Mouse (Mus musculus): ENCODE data around the gene Rhoa.
"Not testable (repeated sequence)": the region's sequence is repeated elsewhere in the genome, so short reads cannot be mapped to it uniquely, and the experiment has no call there.

The Rhoa gene

DNA sequence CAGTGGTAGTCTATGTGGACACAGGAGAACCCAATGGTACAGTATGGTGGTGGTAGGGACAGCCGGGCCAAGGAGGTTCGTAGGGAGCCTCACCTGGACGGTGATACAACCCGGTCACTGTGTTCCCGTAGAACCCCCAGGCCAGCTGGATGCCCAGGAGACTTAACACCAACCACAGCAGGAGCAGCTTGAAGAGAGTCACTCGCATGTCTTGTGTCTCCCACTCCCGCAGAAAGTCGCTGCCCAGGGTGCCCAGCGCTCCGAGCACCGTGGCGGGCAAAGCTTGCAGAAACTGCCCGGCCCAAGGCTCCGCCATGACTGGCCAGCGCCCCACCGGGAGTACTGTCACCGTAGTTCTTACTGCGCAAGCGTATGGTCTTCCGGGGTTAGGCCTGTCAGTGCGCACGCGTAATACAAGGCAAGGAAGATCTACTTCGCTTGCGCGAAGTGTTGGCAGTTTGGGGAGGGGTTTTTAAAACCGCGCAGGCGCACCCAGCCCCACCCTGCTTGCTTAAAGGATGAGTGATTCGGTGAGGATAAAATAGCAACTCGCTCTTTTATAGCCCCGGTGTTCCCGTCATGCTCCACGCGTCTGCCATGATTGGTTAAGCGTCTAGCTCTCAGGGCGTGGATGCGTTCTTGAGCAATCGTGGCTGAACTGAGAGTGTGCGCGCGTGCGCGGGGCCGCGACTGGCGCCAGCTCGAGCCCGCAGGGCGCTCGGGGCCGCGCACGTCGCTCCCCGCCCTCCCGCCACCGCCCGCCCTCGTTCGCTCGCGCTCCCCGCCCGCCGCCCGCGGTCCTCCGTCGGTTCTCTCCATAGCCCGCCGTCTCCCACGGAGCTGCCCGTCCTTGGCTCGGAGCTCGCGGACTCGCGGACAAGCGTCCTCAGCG is at the start of gene Rhoa, which contains the start of gene Tcta:
Gene Rhoa (plus strand): TSS at position 501 of the 892 bp plus-strand sequence.
Gene Tcta (minus strand): TSS at position 532 of the 892 bp plus-strand sequence.
- DNase-seq (ENCODE audit: low read depth, low spot score), result peak; percentile 100

DNA sequence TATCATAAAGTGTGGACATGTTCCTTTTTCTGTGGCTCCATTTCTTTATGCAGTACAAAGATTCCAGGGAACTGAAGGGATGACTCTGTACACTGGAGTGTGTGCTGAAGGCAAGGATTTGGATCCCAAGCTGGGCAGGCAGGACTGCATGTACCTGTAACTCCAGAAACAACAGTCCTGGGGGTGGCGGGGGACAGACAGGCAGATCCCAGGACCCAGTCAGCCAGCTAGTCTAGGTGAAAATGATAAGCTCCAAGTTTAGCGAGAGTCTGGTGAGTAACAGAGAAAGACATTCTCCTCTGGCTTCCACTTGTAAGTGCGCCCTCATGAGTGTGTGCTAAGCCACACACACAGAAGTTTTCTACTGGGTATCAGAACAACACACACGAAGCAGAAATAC is 45.4 kb upstream of the Rhoa start:
- DNase-seq (ENCODE audit: low read depth, low spot score), result no peak

DNA sequence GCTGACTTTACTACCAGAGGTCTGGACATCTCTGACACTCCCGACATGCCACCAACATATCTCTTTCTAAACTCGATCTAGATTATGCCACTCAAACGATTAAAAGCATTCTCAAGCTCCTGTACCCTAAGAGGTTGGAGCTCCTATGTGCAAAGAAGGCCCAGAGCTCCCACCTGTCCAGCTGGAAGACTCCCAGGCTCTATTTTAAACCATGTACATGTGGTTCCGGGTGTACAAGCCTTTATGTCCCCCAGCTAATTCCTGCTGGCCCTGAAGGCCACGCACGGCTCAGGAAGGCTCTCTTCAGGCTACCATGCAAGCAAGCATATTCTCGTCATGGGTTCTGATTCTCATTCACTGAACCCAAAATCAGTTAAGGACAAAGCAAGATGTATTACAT is 44.1 kb upstream of the Rhoa start:
- DNase-seq (ENCODE audit: low read depth, low spot score), result no peak

DNA sequence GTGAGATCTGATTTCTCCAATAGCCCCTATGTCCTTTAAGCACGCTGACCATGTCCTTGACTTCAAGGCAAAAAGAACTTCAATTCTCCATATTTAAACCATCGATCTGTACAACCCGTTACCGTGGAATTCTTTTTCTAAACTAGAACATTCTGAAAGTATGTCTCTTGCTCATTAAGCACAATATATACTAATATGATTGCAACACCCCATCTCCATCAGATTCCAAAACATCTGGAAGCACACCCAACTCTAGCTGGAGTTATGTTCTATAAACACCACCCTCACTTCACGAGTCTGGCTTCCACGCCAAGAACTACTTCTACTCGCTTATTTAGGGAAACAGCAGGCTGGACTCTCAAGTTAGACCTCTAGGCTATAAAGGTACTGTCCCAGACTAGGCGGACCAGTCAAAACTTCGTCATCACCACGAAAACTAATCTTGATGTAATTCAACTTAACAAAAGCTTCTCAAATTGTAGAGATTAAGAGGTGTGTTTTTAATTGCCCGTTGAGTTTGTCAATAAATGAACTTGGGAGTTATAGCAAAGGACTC is 43.4 kb upstream of the Rhoa start:
- no peak for DNase-seq (ENCODE audit: low read depth, low spot score)

DNA sequence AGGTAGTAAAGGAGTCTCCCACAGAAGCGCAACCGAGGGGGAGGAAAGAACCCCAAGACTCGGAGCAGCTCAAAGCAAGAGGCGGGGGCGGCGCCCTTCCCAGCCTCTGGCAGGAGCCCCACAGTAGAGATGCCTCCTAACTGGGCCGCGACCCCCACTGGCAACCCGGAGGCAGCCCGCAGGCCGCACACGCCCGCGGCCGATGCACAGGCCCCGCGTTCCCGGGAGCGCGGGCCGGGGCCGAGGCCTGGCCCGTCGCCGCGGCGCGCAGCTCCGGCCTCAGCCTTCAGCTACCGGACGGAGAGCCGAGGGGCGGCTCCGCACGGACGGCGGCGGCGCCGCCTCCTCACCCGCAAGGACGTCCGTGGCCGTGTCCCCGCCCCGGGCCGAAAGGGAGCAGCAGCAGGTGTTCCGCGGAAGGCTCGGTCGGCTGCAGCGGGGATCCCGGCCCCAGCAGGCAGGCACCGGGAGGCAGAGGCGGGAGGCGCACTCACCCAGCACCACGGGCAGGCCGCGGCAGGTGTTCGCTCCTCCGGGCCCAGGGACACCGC is 42.7 kb upstream of the Rhoa start:
- DNase-seq (ENCODE audit: low read depth, low spot score), result peak; percentile 53

DNA sequence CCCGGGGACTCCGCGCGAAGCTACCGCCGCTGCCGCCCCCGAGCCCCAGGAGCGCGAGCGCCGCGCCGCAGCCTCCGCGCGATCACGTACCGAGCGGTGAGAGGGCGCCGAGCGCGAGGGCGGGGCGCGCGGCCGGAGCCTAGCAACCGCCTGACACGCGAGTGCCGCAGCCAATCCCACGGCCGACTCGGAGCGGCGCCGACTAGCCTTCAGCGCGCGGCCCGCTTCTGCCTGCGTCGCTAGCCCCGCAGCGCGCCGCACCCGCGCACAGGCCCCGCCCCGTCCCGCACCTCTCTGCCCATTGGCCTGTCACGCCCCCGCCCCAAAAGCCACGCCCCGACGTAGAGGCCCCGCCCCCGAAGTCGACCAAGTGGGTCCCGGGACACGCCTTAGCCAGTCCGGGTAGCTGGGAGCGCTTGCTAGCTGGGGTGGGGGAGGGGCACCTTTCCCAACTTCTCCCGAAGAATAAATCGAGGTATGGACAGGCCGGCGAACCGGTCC is 42.2 kb upstream of the Rhoa start, which contains the start of gene Dag1:
Gene Dag1 (minus strand): TSS at position 269 of the 501 bp plus-strand sequence.
- DNase-seq (ENCODE audit: low read depth, low spot score), result peak; percentile 99

DNA sequence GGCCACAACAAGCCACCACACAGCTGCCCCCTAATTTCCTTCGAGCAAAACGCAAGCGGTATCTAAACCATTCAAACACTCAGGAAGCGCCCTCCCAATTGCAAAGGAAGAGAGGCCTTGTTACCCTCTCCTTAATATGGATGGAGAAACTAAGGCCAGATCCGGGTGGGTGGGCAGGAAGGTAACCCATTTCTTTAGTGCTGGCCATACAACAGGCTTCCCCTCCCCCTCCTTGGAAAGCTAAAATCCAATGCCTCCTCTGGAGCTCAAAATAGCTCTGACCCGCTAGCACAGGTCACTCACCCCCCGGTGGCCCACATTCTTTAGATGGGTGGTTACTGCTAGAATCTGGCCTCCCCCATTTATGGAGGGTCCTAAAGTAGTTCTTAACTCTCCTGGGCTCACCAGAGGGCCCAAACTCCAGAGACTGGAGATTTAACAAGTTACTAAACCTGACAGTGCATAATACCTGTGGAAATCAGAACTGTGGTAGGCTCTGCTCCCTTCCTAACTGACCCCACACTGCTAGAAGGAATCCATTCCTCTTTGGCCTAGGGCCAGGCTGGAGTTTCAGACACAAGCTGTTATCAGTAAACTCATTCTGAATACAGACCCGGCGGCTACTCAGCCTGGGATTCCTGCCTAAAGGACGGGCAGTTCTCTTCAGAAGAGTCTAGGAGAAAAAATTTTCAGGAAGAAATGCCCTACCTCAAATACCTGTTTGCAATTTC is 41.6 kb upstream of the Rhoa start:
- peak; percentile 18 for DNase-seq (ENCODE audit: low read depth, low spot score)

DNA sequence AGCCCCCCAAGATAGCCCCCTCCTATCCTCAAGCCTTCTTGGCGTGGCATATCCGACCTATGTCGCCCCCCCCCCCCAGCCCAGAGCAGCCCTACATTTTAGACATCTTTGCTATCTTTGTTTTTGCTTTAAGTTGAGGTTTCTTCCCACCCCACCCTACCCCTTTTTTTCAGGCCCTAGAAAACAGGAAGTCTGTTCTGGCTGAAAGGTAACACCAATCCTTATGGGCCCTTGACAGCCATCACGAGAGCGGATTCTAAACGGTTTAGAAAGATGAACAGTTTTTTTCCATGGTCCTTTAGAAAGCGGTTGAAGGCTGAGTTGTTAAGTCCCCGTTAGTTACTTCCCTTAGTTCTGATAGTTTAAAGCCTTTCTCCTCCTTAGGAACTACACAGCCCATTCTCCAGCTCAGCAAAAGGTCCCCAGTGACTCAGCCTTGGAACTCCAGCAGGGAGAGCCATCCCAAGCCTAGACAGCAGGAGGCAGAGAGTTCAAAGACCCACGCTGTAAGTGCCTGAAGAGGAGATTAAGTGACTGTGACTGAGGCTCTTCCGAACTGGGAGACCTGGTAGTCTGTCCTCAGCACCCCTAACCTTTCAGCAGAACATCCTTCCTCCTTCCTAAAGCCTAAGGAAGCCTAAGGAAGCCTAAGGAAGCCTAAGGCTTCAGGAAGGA is 39.5 kb upstream of the Rhoa start:
- no peak for DNase-seq (ENCODE audit: low read depth, low spot score)

DNA sequence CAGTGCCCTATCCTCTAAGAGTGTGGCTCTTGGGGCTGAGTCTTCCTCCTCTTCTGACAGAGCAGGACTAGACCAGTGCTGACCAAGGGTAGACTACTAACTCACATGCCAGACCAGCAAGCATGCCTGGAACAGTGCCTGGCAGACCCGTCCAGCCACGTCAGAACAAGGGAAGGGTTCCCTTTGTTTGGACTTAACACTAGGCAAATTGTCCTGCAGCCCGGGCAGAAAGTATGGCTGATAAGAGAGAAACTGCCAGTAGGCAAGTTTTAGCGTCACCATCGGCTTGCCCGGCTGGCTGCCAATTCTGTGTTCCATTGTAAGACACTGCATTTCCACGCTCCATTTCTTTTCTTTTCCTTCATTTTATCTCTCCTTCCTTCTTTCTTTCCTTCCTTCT is 38.2 kb upstream of the Rhoa start:
- peak; percentile 23 for DNase-seq (ENCODE audit: low read depth, low spot score)

DNA sequence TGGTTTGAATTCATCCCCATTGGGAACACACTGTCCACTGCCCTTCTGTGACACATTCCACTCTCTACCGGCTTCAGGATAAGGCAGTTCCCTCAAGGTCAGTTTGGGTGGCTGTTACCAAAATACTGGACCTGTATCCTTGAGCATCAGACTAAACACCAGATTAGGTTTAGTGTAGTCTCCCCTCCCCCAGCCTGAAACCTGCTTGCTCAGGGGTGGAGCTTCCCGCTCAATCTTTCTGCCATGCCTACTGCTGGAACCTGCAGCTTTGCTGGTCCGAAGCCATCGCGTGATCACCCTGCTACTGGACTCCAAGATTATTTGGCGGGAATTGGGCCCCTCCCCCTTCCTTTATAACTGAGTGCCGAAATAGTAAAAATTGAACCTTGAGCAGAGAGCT is 37.2 kb upstream of the Rhoa start:
- DNase-seq (ENCODE audit: low read depth, low spot score), result not testable (repeated sequence)

DNA sequence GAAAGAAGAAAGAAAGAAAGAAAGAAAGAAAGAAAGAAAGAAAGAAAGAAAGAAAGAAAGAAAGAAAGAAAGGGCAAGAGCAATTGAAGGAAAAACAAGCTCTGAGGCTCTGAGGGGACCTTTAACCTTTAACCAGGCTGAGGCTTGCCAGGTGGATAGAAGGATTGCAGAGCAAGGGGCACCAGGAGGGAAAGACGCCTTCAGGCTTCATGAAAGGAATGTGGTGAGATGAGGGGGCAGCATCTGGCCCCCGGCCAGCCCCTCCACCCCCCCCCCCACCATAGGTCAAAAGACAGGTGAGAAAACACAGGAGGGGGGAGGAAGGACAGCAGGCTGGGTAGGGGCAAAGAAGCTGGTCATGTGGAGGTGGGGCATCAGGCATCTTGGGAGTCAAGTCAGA is 34.0 kb upstream of the Rhoa start:
- no peak for DNase-seq (ENCODE audit: low read depth, low spot score)

DNA sequence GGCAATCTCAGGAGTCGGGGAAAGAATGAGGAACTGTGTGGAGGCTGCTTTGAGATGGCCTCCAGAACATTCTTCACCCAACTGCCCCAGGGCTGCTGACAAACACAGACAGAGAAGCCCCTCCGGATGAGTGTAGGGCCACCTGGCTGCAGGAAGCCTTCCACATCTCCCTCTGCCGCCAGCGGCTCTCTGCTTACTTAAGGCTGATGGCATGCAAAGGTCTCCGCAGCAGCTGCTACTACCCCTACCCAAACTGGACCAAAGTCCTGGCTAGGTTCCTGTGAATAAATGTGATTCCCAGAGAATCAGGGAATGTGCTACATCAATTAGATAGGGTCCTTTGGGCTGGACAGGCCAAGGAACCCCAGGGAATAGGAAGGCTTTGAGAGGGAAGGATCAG is 33.2 kb upstream of the Rhoa start:
- no peak for DNase-seq (ENCODE audit: low read depth, low spot score)

DNA sequence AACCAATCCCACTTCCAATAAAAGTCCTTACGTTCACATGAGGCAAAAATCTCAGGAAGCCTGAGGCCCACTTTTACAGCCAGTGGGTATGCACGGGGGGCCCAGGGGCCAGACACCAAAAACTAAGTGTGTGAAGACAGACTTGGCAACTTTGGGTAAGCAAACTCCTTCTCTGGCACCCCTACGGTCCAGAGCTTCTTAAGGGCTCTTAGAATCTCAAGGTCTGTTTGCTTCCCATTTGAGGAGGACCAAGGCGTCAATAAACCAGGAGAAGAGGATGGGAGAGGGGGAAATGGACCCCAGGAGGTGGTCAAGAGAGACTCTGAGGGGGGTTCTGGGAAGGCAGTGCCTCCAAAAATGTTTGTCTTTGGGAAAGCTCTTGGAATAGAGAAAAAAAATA is 32.4 kb upstream of the Rhoa start:
- no peak for DNase-seq (ENCODE audit: low read depth, low spot score)

DNA sequence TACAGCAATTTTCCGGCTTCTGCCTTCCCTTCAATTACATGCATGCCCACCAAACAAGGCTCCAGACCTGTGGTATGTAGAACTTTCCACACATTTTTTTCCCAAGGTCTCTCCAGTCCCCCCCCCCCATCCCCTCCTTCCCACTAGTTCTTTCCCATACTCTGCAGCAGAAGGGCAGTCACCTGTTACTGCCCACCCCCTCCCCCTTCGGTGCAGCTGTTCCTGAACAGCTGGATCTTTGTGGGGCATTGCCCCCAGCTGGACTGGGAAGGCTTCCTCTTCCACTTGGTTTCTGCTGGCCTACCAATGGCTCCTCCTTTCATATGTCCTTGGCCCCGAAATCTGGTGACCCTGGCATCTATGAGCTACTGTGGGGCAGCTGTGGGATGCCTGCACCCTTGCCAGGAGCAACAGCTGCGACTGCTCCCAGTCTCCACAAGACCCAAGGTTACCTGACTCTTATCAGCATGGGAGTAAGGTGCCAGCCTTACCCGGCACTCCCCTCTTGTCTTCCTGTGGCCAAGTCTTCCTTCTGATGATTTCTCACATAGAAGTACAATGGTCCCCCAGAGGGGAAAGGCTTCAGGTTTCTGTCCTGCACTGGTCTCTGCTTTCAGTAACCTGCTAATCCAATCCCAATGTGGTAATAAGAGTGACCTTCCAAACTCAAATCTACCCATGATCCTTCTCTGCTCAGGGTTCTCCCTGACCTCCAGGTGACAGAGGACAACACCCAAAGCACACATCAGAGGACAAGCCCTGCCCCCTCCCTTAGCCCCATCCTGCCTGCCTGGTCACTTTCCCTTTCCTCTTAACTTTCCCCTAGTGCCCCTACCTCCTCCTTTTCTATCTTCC is 31.2 kb upstream of the Rhoa start:
- DNase-seq (ENCODE audit: low read depth, low spot score), result no peak

DNA sequence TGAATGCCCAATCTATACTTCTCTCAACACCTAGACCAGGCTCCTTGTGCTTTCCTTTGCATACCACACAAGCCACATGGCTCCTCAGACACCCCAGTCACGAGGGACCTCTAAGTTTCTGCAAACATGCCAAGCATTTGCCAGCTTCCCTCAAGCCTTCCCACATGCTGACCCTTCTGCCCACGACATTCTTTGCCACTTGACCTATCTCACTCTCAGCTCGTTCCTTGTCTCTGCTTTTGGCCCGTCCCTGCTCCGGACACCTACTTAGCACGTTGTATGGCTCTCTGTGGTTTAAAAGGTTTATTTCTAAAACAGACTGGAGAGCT is 30.6 kb upstream of the Rhoa start:
- DNase-seq (ENCODE audit: low read depth, low spot score), result no peak

DNA sequence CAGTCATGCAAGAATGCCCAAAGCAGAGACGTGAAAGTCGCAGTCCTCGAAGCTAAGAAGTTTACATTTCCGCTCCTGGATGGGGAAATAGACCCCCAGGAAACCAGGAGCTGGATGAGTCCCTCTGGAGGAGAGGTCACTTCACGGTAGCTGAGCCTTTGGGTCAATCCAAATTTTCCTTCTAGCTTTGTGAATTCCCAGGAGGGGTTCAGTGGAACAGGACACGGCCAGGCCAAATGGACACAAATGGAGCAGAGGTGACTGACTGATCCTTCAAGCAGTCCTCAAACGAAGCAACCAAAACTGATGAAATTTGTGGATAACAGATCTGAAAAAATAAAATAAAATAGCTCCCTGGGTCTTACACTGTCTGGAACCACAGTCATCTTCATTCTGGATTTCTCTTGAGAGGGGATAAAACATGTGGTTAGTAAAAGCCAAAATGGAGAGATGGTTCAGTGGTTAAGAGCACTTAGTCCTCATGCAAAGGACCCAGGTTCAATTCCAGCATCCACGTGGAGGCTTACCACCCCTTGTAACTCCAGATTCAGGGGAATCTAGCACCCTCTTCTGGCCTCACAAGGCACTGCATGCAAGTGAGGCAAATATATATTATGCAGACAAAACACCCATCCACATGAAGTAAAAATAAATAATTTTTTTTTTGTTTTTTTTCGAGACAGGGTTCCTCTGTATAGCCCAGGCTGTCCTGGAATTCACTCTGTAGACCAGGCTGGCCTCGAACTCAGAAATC is 27.1 kb upstream of the Rhoa start:
- no peak for DNase-seq (ENCODE audit: low read depth, low spot score)

DNA sequence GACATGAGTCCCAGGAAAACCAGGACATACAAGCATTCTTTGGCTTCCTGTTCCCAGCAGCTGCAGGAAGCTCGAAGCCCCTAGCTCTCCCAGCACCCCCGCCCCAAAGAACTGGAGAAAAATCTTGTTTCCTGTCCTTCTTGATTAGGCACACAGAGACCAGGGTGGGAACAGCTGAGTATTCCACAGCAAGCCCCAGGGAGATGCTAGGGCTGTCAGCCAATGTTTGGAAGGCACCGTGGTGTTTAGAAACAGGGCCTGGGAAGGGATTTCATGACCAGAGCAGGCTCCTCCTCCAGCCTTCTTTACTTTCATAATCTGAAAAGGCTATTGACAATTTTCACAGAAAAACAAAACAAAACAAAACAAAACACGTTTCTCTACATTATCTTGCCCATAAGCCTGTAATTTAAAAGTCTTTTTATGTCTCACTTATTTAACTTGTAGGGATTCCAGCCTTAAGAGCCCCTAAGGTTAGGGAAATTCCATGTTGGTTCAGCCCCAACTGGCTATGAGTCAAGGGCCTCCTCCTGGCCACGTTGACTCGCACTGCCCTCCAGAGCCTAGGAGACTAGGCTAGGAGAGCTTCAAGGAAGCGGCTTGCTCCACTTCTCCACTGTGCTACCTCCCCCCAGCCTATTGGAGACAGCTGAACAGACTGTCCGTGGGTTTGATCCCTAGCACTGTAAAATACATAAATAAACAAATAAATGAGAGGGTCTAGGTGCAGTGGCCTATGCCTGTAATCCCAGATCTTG is 25.7 kb upstream of the Rhoa start:
- DNase-seq (ENCODE audit: low read depth, low spot score), result no peak

DNA sequence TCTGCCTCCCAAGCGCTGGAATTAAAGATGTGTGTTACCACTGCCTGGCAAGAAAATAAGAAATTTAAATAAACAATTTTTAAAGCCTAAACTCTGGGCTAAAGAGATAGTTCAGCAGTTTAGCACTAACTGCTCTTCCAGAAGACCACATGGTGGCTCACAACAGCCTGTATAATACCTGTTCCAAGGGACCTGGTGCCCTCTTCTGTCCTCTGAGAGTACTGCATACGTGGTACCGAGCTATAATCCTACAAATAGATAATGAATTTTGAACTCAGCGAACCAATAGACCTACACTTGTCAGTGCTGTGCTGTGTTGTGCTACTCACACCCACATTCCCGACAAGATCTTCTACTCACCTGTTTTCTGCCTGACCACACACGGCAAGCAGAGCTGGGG is 21.5 kb upstream of the Rhoa start:
- peak; percentile 90 for DNase-seq (ENCODE audit: low read depth, low spot score)
